Mouse (Mus musculus) ovary, adult 18-20 months (tissue): Measurements from ENCODE around the gene Dram1.

ENCODE experiments used
- DNase-seq: peaks from one replicate; pipeline ENCODE4 v3.0.0; 2022; ENCODE audit warnings: low spot score, mixed read lengths

The Dram1 gene

GRCm38 (mm10) chr10:88350687-88351086, 28.2 kb downstream of the Dram1 start:
- no peak for DNase-seq

GRCm38 (mm10) chr10:88349800-88350199, 29.1 kb downstream of the Dram1 start:
- no peak for DNase-seq

- no peak for DNase-seq
Measured at GRCm38 (mm10) chr10:88346454-88347245, 32.2 kb downstream of the Dram1 start.

- no peak for DNase-seq
Measured at GRCm38 (mm10) chr10:88345899-88346401, 32.9 kb downstream of the Dram1 start.

GRCm38 (mm10) chr10:88341368-88341767, 37.5 kb downstream of the Dram1 start:
- DNase-seq = no peak

GRCm38 (mm10) chr10:88340660-88341059, 38.2 kb downstream of the Dram1 start:
- no peak for DNase-seq

GRCm38 (mm10) chr10:88330695-88331094, 48.2 kb downstream of the Dram1 start:
- no peak for DNase-seq

- DNase-seq = no peak
Measured at GRCm38 (mm10) chr10:88328056-88328450, 50.8 kb downstream of the Dram1 start.

DNA sequence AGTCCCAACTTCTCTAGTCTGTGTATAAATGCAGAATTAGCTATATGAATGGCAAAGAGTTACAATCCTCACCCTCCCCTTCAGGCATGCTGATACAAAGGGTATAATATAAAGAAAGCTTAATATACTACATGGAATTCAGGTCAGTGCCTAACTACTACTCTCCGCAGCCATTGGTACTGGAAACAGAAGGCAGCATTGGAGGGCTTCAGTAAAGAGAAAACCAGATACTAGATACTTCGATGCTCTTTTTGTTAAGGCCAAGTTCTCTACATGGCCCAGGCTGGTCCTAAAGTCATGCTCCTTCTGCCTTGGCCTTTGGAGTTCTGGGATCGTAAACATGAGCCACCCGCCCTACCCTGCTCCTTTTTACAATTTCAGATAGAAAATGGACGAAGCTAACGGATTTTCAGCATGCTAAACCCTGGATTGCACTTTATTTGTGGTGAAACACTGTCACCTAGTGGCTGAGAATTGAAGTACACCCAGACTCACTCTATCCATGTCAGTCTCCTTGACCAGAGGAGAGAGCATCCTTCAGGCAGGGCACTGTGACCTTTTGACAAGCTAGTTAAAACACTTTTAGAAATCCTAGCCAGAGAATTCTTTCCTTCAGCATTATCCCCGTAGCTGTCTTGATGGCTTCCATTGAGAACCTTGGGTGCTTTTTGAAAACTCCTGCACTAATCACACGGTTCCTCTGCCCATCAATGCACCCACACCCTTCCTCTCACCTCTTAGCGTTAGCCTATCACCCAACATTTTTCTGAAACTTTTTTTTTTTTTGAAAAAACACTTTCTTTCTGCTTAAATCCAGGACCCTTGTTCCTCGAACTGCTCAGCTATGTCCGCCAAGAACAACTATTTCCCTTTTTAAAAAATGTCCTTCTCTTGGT, 51.5 kb downstream of the Dram1 start:
- peak; percentile 30 for DNase-seq

- no peak for DNase-seq
Measured at GRCm38 (mm10) chr10:88321739-88322138, 57.1 kb downstream of the Dram1 start.

DNA sequence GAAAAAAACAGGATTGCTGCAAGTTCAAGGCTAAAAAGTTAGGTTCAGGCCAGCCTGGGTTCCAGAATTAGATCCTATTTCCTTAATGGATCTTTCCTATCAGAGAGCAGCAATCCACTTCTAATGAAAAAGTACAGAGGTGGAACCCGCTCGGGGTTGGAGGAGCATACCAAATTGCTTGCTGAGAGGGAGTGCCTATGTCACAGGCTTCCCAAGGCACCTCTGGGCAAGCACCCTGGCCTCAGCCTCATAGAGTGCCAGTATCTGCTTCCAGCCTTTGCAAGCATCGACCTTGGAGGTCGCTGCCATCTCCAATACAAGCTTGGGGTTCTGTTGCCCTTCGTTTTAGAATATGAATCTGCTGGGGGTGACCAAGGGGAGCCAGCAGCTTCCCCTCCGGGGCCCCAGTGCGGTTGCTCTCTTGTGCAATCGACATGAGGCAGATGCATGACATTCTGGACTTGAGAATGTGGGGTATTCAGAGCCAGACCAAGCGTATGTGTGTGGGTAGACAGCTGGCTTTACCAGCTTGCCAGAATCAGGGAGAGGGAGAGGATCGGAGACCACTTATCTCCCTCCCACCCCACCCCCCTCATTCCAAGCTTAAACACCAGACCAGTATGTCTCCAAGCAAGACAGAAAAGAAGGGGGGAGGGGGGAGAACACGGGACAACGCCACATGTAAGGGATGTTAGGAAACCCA, 58.0 kb downstream of the Dram1 start:
- no peak for DNase-seq

- no peak for DNase-seq
Measured at GRCm38 (mm10) chr10:88318179-88318578, 60.7 kb downstream of the Dram1 start.

DNA sequence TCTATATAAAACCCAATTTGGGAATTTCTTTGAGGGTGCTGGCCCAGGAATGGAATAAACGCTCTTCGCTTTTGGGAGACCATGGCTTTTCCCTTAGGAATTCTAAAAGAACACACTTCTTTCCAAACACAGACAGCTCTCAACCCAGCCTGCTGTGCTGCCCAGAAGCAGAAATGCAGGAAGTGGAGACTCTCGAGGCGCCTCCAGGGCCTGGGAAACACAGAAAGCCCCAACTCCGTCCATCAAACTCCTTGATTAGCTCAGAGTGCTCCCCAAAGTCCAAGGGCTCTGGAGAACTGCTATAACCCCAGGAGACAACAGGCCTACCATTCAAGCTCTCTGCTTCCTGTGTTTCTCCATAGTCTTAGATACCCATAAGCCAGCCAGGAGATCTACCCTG, 61.7 kb downstream of the Dram1 start:
- DNase-seq = no peak

- no peak for DNase-seq
Measured at GRCm38 (mm10) chr10:88314841-88315240, 64.0 kb downstream of the Dram1 start.

DNA sequence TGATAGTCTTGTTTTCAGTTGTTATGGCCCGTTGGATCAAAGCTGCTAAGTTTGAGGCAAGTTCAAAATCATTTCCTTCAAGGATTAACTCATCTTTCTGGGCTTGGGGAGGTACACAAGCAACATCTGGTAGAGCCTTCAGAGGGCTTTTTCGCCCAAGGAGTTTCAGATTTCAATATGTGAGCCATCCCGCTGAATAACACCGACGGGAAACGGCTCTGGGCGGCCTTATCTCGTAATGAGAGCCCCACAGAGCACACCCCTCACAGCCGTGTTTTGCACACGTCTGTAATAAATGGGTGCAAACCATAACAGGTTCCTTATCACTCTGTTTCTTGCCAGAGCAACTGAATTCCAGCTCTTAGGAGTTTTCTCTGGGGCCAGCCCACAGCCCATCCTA, 69.0 kb downstream of the Dram1 start:
- DNase-seq = no peak

GRCm38 (mm10) chr10:88306235-88306634, 72.6 kb downstream of the Dram1 start:
- DNase-seq = no peak

GRCm38 (mm10) chr10:88304302-88304701, 74.6 kb downstream of the Dram1 start:
- DNase-seq = peak; percentile 51

- no peak for DNase-seq
Measured at GRCm38 (mm10) chr10:88303079-88303478, 75.8 kb downstream of the Dram1 start.

DNA sequence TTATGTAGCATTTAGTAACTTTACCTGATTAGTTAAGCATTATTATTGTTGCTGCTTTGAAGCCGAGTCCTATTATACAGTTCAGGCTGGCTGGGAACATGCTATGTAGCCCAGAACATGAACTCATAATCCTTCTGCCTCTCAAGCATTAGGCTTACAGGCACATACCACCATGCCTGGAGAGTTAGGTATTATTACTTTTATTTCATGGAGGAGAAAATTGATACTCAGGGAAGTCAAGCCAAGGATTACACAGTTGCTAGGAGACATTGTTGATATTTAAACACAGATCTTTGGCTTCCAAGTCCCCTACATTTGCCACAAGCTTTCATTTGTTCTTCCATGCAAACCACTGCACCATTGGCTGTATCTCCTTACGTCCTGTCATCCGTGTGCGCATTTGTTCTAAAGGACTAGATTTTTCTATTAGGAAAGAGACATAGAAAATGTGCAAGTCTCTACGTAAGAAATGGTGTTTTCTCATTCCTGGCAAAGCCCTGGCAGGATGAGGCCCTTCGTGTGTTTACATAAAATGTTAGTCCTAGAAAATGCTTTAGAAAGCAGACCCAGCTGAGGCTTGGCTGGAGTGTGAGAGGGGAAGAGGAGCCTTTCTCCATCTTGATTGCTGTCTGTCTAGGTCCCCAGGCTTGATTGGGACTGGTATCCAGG, 76.9 kb downstream of the Dram1 start:
- no peak for DNase-seq

- no peak for DNase-seq
Measured at GRCm38 (mm10) chr10:88296991-88297390, 81.9 kb downstream of the Dram1 start.

DNA sequence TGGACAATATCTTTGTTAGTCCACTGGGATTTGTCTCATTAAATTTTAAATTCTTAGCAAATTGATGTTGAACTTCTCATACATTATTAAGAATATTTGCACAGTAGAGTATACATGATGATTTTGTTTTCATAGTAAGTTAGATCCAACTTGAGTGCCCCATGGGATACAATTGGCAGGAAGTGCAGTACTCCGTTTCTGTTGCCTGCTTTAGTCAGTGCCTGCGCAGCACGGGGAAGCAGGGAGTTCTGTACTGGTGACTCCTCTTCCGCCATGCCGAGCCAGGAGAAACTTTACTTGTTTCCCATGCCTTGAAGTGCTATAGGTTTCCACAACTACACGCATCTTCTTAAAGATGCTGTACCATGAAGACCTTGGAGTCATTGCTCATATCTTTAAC, 83.8 kb downstream of the Dram1 start:
- no peak for DNase-seq

- no peak for DNase-seq
Measured at GRCm38 (mm10) chr10:88288061-88288460, 90.8 kb downstream of the Dram1 start.
